Mouse (Mus musculus): ENCODE results near the gene Lpcat4.
A peak's percentile ranks its signal among the peaks of the same experiment; 100 is the strongest.
"Not testable (repeated sequence)": the region's sequence is repeated elsewhere in the genome, so short reads cannot be mapped to it uniquely, and the experiment has no call there.

The Lpcat4 gene

DNA sequence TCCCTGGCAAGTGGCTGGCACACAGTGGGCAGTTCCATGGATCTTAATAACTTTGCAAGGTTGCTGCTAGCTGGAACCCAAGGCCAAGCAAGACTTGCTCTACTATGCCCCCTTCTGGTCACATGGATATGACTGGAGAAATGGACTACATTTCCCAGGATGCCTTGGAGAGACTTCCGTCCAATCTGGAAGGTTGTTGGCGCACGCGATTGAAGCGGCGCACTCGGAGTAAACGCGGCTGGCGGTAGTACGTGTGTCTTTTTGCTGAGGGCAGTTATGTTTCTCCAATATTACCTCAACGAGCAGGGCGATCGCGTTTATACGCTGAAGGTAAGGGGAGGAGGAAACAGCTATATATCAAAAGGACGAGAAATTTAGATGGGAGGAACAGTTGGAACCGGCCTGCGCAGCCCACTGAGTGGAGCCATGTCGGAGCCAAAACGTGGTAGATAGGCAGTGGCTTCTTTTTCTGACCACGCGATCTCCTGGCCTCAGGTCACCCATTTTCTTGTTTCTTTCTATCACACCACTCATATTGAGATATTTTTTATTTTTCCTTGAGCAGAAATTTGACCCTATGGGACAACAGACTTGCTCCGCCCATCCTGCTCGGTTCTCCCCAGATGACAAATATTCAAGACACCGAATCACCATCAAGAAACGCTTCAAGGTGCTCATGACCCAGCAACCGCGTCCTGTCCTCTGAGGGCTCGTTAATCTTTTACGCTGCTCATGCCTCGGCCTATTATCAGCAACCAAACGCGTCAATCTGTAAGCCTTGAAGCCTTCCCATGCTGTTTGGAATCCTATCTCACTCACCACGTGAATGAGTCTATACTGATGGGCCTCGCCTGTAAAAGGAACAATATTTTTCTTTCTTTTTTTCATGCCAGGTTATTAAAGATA lies 22.7 kb downstream of the Lpcat4 start, which contains the start of gene Nop10:
TSS of gene Nop10 (plus strand) at position 179 of the 906 bp plus-strand sequence.
- DNase-seq: peak; percentile 94

DNA sequence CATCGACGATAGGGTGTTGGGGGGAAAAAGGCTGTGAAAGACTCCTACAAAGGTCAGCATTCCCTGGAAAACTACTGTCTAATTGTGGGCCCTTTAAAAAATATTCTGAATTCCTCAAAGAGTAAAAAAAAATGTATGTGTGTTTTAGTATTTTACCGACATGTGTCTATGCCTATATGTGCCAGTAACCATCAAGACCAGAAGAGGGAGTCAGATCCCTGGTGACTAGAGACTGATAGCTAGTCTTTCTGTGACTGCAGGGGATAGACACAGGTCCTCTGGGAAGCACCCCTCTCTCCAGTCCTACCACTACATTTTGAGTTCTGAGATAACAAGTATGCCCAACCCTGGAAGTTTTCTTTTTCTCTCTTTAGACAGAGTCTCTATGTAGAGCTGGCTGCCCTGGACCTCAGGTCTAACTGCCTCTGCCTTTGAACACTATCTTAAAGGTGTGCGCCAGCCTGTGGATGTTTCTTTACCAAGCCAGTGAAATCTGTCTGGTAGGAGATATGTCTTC lies 23.6 kb downstream of the Lpcat4 start:
- no peak for DNase-seq

DNA sequence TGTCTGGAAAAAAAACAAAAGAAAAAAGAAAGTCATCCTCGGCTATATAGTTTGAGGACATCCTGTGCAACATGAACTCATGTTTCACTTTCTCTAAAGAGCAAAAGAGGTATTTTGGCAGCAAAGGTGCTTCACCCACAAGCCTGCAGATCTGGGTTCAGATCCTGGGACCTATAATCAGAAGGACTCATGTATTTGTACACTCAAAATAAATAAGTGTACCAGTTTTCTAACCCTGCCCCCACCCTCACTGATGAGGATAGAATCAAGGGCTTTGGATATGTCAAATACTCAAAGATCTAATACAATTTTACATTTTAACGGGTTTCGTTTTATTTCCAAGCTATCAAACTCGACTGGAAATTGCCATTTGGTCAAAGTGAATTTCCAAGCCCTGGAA lies 25.1 kb downstream of the Lpcat4 start:
- no peak for DNase-seq

DNA sequence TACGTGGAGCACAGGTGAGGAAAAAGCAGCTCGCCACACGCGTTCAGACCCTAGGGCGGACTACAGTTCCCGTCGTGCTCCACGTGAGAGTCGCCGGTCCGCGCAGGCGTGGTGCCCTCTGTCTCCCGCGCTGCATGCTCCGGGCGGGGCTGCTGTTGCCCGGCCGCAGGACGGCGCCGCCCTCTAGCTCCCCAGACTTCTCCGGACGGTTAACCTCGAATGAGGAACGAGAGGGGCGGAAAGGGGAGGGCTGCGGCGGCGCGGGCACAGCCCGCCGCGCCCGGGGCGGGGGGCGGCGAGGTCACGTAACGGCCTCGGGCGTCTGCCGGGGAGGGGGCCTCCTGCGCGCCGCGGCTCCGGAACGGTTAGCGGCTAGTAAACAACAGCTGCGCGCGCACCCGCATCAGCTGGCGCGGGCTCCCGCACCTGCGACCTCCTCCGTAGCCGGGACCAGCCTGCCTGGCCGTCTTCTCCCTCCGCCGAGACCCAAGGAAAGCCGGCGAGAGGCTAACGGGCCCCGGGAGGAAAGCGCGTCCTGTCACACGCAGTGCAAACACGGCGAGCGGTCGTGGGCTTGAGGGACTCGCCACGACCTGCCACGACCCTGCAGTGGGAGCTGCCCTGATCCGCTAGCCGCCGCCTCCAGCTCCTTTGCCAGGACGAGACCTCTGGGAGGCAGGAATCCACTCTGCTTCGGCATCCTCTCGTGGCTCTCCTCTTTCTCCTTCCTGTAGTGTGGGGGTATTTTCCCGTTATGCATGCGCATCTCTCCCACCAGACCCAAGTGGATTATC lies 26.4 kb downstream of the Lpcat4 start, which contains the start of gene Slc12a6:
TSS of gene Slc12a6 (plus strand) at position 378 of the 794 bp plus-strand sequence.
- DNase-seq: peak; percentile 95 to 96

DNA sequence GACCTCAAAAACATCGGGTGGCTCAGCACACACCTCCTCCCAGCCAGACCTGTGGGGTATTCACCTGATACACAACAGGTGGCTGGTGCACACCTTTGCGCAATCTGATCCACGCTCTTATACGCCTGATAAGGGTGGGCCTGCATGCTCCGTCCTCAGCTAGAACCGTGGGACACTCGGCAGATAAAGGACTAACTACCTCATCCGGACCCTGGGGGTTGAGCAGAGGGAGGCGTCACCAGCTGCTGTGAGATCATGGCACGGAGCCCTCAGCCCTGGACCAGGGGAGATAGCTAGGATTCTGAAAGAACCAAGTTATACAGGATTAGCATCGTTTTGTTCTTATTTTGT lies 26.9 kb downstream of the Lpcat4 start, which contains the start of gene Gm21985:
TSS of gene Gm21985 (plus strand) at position 73 of the 351 bp plus-strand sequence.
- DNase-seq: peak; percentile 65 to 77

DNA sequence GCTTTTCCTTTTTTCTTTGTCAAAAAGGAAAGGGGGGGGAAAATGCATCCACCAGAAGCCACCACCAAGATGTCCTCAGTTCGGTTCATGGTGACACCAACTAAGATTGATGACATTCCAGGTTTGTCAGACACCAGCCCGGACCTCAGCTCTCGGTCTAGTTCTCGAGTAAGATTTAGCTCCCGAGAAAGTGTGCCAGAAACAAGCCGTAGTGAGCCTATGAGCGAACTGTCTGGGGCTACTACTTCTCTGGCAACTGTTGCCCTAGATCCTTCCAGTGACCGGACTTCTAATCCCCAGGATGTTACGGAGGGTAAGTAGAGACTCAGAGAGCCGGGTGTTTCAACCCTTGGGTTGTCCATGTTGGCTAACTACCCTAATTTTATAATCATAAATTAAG lies 27.5 kb downstream of the Lpcat4 start:
- peak; percentile 23 to 37 for DNase-seq

DNA sequence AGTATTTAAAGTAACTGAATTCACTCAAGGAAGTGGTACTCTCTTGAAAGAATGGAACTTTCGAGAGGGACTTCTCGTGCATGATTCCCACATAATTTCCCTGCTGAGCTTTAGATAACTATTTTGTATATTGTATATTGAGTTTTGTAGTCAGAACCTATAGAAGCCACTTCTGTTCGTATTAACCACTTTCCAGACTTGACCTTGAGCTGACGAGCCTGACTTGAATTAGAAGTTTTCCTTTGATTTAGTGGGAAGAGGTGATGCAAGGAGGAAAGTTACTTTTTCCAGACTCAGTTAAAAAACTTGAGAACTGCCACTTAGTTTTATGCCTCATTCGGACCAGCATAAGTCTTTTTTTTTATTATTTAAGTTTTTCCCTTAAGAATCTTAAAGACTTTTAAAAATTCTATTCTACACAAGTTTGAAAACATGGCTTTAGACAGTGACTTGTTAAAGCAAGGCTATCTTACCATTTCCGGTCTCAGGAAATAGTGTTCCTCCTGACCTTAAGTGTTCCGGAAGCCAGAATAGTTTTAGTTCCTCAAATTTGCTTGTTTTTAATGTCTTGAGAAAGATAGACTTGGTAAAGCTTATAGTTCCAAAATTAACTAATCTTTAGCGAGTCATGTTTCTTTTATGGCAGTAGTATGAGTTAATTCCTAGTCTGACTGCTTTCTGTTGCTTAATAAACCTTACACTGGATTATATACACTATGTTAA lies 28.4 kb downstream of the Lpcat4 start:
- no peak for DNase-seq

DNA sequence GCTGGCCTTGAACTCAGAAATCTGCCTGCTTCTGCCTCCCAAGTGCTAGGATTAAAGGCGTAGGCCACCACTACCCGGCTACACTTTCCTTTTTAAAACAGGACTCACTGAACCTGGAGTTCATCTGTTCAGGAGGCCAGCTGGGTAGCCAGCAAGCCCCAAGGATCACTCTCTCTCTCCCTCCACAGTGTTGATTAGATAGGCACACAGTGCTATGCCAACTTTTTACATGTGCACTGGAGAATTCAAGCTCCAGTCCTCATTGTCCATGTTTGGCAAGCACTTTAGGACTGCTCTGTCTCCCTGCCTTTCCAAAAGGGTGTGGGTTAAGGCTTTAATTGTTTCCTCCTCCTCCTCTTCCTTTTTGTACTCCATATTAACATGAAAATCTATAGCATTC lies 30.7 kb downstream of the Lpcat4 start:
- DNase-seq: no peak

DNA sequence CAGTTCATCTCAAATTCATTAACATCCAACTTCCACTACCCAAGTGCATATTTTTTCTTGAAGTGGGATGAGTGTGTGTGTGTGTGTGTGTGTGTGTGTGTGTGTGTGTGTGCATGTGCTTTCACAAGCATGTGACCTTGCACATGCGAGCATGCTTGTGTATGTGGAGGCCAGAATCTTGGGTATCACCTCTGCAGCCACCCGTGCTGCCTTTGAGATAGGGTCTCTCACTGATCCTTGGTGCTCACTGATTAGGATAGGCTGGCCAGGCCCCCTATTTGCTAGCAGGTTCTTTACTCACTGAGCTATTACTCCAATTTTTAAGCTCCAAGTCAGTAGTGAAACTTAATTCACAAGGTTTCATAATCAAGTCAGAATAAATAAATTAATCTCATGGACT lies 33.6 kb downstream of the Lpcat4 start:
- DNase-seq: no peak

DNA sequence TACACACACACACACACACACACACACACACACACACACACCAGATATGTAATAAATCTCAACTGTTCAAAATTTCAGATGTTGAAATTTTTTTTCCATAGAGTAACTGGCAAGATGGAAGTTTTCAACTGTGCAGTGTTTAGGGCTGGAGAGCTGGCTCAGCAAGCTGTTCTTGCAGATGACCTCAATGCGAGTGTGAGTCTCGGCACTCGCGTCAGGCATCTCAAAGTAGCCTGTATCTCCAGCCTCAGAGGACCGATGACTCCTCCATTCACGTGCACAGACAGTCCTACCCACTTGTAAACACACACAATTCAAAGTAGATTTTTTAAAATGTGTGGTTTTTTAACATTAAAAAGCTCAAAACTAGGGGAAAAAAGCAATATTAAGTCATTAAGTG lies 34.2 kb downstream of the Lpcat4 start:
- DNase-seq: no peak

DNA sequence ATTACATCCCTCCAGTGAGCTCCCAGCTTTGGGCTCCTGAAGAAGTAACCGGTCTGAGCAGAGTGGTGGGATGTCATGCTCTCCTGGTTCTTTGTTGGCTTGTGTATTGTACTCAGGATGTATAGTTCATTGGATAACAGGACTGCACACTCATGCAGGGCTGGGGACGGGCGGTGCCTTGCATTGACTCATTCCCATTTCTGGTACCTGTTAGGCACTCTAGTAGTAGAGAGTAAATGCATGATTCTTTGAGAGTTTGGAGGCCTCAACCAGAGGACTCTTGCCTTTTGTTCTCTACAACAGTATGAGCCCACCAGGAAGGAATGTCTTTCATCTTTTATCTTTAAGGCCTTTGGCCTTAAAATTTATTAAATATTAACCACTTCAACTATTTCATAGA lies 37.6 kb downstream of the Lpcat4 start:
- no peak for DNase-seq

DNA sequence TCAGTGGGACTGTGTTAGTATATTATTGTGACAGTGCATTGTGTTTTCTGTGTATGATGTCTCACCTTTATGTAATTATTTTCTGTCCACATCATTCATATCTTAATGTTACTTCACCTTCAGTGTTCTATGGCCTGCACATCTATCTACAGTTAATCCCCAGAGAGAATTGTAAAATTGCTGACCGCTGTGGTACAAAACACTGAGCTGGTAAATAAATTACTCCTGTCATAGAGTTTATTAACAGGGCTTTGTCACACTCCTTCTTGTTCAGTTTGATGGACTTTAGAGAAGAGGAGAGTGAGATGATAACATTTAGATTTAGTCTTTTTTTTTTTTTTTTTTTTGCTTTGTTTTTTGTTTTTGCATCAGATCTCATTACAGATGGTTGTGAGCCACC lies 43.6 kb downstream of the Lpcat4 start:
- DNase-seq: no peak

DNA sequence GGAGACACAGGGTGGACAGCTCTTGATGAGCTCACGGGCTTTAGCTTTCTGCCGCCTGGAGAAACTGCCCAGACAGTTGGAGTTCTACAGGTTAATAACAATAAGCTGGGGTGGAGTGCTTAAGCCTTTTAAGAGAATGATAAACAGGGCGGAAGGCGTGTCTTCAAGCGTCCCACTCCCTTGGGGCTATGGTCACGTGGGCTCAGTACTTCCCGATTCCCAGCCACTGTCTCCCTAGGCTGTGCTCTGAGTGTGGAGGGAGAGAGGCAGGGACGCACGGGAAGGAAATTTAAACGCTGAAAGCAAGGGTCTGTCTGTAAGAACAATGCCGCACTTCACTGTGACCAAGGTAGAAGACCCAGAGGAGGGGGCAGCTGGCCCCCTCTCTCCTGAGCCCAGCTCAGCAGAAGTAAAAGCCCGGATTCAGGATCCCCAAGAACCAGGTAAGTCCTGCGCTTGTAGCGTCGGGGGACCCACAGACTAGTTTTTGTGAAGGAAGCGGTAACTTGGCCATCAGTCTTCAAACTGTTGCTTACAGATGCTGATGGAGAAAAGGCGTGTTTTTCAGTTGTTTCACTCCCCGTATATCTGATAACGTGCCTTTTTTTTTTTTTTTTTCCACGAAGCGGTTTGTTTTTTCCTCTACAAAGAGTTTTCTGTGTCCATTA lies 45.2 kb downstream of the Lpcat4 start:
- peak in 1 of 2 experiments; percentile 23 for DNase-seq

DNA sequence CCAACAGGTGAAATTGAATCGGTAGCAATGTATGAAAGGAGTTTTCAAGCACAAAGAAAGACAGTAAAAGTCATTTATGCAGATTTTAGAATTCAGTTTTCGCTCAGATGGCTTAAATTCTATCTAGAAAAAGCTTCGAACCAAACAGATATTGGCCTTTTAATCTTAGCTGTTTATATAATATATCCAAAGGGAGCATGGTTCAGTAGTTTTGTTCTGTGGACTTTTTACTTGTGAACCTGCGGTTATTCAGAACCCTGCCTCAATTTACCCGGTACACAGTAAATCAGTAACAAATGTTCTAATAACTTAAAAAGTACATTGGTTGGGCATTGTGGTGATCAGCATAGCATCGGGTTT lies 45.7 kb downstream of the Lpcat4 start:
- DNase-seq: no peak

DNA sequence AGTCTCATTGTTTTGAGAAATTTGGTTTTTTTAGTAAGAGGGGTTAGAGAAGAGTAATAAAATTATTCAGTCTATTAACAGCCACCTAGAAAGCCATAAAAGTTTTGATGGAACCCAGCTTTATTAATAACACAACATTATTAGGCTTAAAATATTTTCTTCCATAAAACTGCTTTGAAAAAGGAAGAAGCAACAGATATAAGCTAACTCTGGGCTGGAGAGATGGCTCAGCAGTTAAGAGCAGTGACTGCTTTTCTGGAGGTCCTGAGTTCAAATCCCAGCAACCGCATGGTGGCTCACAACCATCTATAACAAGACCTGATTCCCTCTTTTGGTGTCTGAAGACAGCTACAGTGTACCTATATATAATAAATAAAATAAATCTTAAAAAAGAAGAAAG lies 46.8 kb downstream of the Lpcat4 start:
- DNase-seq: not testable (repeated sequence)

DNA sequence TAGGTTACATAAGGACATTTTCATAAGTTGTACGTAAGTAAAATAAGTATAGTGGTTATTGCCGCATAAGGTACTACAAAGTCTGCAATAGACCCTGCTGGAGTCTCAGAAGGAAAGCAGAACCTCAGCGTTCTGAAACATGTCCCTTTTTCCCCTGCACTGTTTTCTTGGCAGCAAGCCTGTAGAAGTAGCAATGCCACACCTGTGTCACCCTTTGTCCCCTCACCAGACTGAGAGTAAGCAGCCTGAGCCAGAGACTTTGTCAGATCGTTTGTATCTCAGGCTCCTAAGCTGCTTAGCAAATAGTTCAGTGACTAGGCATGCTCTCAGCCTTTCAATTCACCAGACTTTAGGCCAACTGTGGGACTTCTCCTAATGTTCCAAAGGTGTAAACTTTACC lies 47.8 kb downstream of the Lpcat4 start:
- DNase-seq: no peak

DNA sequence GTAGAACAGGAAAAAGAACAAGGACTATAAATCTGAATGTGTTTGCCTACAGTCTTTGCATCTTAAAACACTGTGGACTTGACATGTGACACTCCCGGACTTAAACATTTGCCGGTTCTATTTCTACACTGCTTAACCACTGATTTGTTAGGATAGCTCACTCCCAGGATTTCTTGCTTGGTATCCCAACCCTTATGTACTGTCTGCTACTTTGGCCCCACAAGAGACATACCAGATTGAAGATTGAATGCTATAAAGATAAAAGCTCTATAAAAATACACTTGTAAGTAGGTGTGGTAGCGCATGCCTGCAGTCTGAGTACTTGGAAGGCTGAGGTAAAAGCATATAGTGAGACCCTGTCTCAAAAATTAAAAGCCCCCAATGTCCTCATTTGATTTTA lies 50.2 kb downstream of the Lpcat4 start:
- DNase-seq: no peak

DNA sequence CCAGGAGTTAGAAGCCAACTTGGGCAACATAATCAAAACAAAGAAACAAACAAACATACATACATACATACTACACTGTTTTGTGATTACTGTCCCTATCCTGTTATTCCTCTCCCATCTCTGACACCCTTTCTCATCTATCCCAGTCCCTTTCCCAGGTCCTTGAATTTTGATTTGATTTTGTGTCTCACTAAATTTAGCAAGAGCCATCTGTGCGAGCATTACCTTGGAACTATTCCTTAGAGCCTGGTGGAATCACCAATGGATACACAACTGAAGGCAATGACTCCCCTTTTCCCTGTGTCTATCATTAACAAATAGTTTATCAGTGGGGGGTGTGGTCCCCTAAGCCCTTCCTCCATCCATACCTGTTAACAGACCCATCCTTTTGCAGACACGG lies 53.6 kb downstream of the Lpcat4 start:
- DNase-seq: peak in 1 of 2 experiments; percentile 24

DNA sequence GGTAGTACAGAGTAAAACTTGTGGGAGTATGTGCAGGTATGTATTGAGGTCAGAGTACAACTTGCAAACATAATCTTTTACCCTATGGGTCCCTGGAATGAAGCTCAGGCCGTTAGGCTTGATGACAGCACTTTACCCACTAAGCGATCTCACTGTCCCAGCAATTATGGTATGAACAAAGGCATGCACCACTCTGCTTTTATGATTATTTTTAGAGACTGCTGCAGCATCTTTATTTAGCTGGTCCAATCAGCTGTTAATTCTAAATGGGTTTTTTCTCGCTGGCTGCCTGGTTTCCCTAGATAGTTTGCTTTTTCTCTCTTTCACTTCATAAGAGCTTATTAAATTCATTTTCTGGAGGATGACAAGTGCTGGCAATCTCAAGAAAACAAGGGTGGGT lies 56.9 kb downstream of the Lpcat4 start:
- no peak for DNase-seq

All from cerebellum, postnatal 14 days (tissue).